Mouse (Mus musculus) forelimb bud, embryonic 11.5 days (tissue): Measurements from ENCODE around the gene Bcan.
A peak's percentile ranks its signal among the peaks of the same experiment; 100 is the strongest.

Experiments
- DNase-seq: peaks from one replicate; pipeline ENCODE4 v3.0.0-alpha.2; 2012; ENCODE audit warnings: low read depth, low spot score

The Bcan gene

GRCm38 (mm10) chr3:87996971-87997614, 2.9 kb downstream of the Bcan start:
- no peak for DNase-seq

DNA sequence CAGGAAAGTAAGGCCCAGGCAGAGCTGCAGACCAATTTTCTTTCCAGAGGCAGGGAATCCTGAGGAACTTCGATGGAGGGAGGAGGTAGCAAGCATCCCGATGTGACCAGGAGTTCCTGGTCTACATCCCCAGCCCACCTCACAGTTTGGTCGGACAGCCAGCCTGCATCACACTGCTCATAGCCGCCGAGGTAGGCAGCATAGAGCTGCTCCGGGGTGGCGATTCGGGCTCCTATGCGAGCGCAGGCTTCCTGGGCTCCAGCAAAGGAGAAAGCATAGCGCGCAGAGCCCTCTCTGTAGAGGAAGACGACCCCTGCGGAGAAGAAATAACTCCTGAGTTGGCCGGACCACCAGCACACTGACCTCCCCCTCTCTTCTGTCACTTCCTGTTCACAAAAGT, 3.6 kb downstream of the Bcan start:
- no peak for DNase-seq

GRCm38 (mm10) chr3:87995331-87995730, 4.7 kb downstream of the Bcan start:
- DNase-seq, result no peak

- peak; percentile 74 for DNase-seq
Observed at GRCm38 (mm10) chr3:87993436-87993835, 6.6 kb downstream of the Bcan start.

DNA sequence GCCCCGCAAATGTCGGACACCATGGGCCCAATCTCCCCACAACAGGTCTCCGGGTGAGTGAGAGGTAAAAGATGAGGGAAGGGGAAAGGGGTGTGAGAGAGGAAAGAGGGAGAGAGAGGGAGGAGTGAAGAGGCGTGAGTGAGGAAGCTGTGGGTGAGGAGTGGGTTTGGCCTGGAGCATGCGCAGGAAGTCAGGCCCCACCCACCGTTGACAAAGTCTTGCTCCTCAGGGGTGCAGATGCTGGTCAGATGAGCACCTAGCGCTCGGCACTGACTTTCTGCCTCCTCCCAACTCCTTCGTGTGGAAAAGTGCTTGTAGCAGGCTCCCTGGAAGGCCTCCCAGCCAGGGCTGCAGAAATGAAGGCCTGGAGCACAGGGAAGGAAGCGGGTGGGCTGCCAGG, 10.1 kb downstream of the Bcan start:
- DNase-seq, result no peak

DNA sequence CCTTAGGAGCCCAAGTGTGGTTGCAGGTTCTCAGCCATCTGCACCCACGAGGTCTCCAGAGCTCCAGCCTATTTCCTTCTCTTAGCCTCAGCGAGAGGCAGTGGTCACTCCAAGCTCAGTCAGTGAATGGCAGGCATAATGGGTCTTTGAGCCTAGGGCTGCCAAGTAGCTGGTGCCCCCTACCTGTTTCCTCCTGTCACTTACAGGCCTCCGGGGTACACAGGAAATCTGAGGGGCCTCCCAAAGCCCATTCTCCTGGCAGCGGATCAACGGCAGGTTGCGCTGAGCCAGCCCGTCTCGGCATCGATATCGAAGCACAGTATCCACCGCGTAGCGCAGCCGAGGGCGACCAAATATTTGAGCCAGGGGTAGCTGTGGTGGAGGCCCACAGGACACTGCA, 12.0 kb downstream of the Bcan start:
- DNase-seq, result no peak

- DNase-seq, result peak; percentile 70
Observed at GRCm38 (mm10) chr3:87987633-87988032, 12.4 kb downstream of the Bcan start.

GRCm38 (mm10) chr3:87986868-87987267, 13.2 kb downstream of the Bcan start:
- peak; percentile 98 for DNase-seq

DNA sequence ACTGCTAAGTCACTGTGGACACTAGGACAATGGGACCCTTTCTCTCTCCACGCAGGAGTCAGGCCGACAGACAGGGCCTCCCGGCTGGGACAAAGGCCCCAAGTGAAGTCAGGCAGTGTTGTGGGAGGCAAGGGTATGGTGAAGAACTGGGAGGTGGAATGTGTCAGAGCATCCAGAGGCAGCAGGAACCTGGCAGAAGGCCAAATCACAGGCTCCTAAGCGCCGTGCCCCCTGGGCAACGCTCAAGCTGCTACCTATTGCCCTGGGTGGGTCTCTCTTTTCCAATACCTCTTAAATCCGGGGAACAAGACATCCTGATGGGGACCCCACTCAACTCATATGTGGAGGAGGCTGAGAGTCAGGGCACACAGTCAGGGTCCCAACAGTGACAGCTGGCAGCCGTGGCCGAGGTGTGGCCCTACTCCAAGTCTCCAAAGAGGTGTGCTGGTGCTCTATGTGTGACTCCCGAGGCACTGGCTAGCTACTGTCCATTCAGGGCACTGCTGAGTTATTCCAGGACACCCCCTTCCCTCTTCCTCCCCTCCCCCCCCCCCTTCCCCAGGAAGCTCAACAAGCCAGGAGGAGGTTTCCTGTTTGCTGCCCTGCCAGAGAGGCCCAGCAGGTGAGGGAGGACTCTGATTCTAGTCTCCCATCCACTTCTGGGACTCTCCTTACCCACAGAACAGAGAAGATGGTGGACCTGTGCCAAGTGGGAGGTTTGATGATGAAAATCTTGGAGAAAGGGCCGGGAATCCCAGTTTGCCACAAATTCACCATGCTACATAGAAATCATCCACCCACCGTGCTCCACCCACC, 14.3 kb downstream of the Bcan start:
- no peak for DNase-seq

DNA sequence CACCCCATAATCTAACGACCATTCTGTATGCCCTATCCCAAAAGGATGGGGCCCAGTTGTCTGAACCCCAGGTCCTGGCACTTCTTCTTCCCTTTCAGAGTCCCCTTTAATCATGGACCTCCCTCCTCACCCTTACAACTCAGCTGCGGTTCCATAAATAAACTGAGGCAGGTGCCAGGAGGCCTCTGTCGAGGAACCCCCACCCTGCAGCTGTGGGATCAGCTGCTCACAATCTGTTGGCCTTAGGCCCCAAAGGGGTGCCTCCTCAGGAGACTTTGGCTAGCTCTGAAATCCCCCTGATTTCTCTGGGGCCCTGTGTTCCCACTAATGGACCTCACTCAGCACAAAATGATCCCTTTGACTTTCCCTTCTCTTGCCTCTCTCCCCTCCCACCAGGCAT, 15.9 kb downstream of the Bcan start:
- no peak for DNase-seq

- DNase-seq, result no peak
Observed at GRCm38 (mm10) chr3:87983627-87984026, 16.4 kb downstream of the Bcan start.

DNA sequence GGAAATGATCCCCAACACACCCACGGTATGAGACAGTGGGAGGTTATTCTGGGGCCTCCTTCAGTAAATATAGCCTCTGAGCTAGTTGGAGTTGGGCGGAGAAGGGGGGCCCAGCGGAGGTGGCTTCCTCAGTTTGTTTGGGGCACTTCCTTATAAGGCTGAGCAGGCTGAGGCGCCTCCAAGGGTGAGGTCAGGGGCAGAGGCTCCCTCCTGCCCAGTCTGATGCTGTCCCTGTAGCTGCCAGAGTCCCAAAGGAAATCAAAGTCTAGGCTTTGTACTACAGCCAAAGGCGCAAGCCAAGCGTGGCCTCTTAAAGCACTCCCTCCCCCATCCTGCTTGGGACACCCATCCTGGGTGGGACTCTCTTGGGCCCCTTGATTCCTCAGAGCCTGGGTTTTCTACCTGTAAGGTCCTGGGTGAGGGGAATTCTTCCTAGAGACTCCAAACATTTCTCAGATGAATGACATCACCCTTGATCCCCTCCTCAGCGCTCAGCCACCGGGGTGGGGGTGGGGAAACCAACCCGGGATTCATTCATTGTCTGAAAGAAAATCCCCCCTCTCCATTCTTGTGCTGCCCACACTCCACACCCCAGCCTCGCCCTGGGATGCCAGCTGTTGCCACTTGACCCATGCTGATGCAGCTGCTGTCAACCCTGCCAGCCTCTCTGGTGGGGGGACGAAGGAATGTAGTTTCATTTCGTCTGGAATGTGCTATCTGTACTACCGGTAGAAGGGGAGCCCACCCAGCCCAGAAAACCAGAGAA, 17.0 kb downstream of the Bcan start:
- peak; percentile 53 for DNase-seq

DNA sequence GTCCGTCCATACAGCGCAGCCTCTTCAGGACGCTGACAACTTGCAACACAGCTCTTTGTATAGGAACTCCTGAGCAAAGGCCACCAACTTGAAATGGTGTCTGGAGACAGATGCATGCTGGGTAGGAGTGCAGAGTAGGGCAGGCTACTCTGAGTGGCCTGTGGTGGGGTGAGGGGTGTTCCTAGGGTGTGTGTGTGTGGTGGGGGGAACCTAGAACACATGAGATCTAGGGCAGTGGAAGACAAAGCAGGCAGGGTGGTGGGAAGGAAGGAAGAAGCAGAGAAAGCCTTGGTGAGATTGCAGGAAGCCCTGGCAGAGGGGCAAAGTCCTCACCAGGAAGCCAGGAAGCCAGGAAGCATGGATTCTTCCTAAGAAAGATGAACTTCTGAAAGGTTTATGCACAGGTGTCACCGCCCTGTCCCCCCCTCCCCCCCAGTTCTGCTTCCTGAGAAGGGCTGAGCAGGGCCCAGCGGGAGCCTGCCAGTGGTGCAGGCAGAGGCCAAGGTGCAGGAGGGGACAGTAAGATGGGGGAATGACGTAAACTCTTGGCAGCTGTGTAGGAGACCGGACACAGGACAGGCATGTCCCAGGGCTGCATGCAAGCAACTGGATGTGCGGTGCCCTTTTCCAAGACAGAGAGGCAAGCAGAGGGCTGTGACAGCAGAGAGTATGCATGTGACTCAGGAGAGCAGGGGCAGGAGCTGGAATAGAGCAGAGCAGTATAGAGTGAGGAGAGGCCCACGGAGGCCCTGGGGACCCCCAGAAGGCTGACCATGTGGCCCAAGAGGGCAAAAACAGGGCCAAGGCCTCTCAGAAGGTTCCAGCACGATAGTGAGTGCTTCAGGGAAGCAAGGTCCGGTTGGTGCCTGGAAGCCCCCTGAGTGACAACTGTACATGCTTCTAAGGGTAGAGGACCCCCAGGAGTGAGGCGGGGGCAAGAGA, 17.9 kb downstream of the Bcan start:
- DNase-seq, result no peak

- DNase-seq, result no peak
Observed at GRCm38 (mm10) chr3:87981214-87981760, 18.7 kb downstream of the Bcan start.

GRCm38 (mm10) chr3:87980728-87981127, 19.3 kb downstream of the Bcan start:
- DNase-seq, result no peak

- DNase-seq, result no peak
Observed at GRCm38 (mm10) chr3:87980085-87980484, 19.9 kb downstream of the Bcan start.

- DNase-seq, result no peak
Observed at GRCm38 (mm10) chr3:87979493-87979892, 20.5 kb downstream of the Bcan start.

DNA sequence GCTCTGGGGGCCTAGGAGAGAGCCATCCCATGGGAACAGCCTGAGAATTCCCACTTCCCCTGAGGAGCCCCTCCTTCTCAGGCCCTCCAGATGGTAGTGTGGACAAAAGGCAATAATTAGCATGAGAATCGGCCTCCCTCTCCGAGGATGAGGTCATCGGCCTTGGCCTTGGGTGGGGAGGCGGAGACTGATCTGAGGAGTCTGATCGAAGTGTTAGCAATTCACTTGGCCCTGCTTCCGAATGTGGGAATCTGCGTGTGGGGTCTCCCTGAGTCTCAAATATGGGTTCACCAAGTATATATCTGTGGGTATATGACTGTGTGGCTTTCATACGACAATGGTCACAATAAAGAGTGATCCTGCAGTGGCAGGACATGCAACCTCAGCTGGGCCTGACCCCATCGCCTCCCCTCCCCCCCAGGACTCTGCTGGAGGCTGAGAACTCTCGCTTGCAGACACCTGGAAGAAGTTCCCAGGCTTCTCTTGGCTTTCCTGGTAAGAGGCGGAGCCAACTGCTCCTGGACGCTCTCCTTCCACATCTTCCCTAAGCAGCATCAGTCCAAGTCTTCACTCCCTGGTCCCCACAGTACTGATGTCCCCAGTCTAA, 25.5 kb downstream of the Bcan start:
- DNase-seq, result no peak

DNA sequence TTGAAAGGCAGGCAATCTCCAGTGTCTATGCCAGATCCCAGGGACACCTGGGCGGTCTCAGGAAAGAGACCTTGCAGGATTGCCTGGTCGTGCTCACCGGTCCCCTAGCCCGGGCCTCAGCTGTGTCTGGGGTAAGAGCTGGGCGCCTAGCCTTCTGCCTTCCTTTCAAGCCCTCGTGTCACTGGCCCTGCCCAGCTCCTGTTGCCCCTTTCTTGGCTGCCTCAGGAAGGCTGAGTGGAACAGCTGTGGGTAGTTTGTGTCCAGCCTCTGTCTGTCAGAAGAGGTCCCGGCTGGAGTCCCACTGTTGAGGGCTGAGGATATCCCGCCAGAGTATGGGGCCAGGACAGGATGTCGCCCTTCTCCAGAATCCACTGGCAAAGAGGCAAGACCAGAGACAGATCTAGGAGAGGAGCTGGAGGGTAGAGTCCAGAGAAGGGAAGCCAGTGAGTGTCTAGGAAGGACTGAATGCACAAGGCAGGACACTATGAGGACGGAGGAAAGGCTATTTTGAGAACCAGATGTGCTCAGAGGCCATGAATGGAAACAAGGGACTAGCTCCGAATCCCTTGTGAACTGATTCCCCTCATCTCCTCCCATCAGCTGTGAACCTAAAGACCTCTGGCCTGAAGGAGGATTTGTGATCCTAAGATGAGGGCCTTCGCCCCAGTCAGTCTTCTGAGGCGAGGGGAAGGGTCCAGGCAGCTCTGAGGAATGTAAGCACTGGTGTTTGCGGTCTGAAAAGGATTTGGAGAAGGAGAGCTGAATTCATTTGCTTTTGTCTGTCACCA, 26.2 kb downstream of the Bcan start:
- no peak for DNase-seq

DNA sequence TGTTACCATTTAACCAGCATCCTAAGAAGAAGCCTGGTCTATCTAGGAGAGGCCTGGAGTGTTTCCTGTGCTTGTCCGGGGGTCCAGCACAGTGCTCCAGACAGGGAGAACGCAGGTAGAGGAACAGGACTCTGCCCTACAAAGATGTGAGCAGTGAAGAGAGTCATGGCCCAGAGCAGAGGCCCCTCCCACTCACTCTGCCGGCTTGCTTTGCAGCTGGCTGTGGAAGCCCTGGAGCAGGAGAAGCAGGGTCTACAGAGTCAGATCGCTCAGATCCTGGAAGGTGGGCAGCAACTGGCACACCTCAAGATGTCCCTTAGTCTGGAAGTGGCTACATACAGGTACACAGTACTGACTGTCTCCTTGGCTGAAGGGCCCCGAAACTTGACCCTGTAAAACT, 27.3 kb downstream of the Bcan start:
- DNase-seq, result no peak
